Mouse (Mus musculus): ENCODE data around the gene Fars2. TPM values are rescaled to one million over a fixed set of nuclear protein-coding genes. Genes with fewer than 3 reads are reported as not detected.

The Fars2 gene
- total and polyA plus RNA-seq, 2 experiments from 2014 or later, result 54.8 to 78.9 TPM

- H3K4me2 ChIP-seq (ENCODE audit: low read depth, low read length), result no peak overlapping the region
- DNase-seq (ENCODE audit: low spot score) (peak; percentile 17), ATAC-seq (ENCODE audit: insufficient read depth, low read depth) (peak; percentile 38)
- 0 out of 2 replicates have a peak, but pooled peaks cover 12% of the 10 kb centered on the region for H3K4me1 ChIP-seq (ENCODE audit: control insufficient read depth, insufficient read depth)
- H3K9ac ChIP-seq (replicated peaks; ENCODE audit: low read depth, low read length), result no peak overlapping the region
- WGBS, result 39% methylated on average over 8 of the region's 8 CpGs
- no peak overlapping the region for H3K4me3 ChIP-seq (ENCODE audit: low read depth, low read length)
- no peaks in the 10 kb centered on the region for H3K36me3 ChIP-seq (replicated peaks; ENCODE audit: control insufficient read depth, insufficient read depth, low read length)
- no peaks in the 10 kb centered on the region; the same call in 1 of the 2 replicates for H3K9me3 ChIP-seq (replicated peaks; ENCODE audit: control insufficient read depth, low read length)
- no peak overlapping the region for H3K27ac ChIP-seq (ENCODE audit: low read depth)
- no peaks in the 10 kb centered on the region for H3K27me3 ChIP-seq (ENCODE audit: control insufficient read depth, insufficient read depth, low read length)
- TF ChIP-seq EP300 (IDR thresholded peaks at IDR 0.05; ENCODE audit: low read depth) (no peak), CTCF (IDR thresholded peaks at IDR 0.05; ENCODE audit: low read depth) (no peak)
Observed at GRCm38 (mm10) chr13:36528223-36528895, 411.1 kb downstream of the Fars2 start.

- Histone ChIP-seq H3K27ac (ENCODE audit: low read depth) (no peak overlapping the region), H3K4me1 (ENCODE audit: control insufficient read depth, insufficient read depth) (0 out of 2 replicates have a peak, but pooled peaks cover 12% of the 10 kb centered on the region), H3K4me2 (ENCODE audit: low read depth, low read length) (no peak overlapping the region), H3K36me3 (replicated peaks; ENCODE audit: control insufficient read depth, insufficient read depth, low read length) (no peaks in the 10 kb centered on the region), H3K9ac (replicated peaks; ENCODE audit: low read depth, low read length) (no peak overlapping the region), H3K4me3 (ENCODE audit: low read depth, low read length) (no peak overlapping the region), H3K27me3 (ENCODE audit: control insufficient read depth, insufficient read depth, low read length) (no peaks in the 10 kb centered on the region), H3K9me3 (replicated peaks; ENCODE audit: control insufficient read depth, low read length) (no peaks in the 10 kb centered on the region; the same call in 1 of the 2 replicates)
- no peak for TF ChIP-seq EP300 (IDR thresholded peaks at IDR 0.05; ENCODE audit: low read depth)
- TF ChIP-seq CTCF (IDR thresholded peaks at IDR 0.05; ENCODE audit: low read depth), result no peak
- ATAC-seq (ENCODE audit: insufficient read depth, low read depth), result no peak
- DNase-seq (ENCODE audit: low spot score), result no peak
- WGBS, result 79% methylated on average over 5 of the region's 5 CpGs
Observed at GRCm38 (mm10) chr13:36529467-36530039, 412.3 kb downstream of the Fars2 start.

GRCm38 (mm10) chr13:36530852-36531251, 413.6 kb downstream of the Fars2 start:
- H3K36me3 ChIP-seq (replicated peaks; ENCODE audit: control insufficient read depth, insufficient read depth, low read length), result no peaks in the 10 kb centered on the region
- WGBS, result 100% methylated on average over 1 of the region's 1 CpGs
- no peak overlapping the region for H3K4me2 ChIP-seq (ENCODE audit: low read depth, low read length)
- H3K9ac ChIP-seq (replicated peaks; ENCODE audit: low read depth, low read length), result no peak overlapping the region
- TF ChIP-seq EP300 (IDR thresholded peaks at IDR 0.05; ENCODE audit: low read depth), result no peak
- no peak for TF ChIP-seq CTCF (IDR thresholded peaks at IDR 0.05; ENCODE audit: low read depth)
- no peaks in the 10 kb centered on the region; the same call in 1 of the 2 replicates for H3K9me3 ChIP-seq (replicated peaks; ENCODE audit: control insufficient read depth, low read length)
- H3K27me3 ChIP-seq (ENCODE audit: control insufficient read depth, insufficient read depth, low read length), result no peaks in the 10 kb centered on the region
- H3K27ac ChIP-seq (ENCODE audit: low read depth), result no peak overlapping the region
- 0 out of 2 replicates have a peak, but pooled peaks cover 12% of the 10 kb centered on the region for H3K4me1 ChIP-seq (ENCODE audit: control insufficient read depth, insufficient read depth)
- DNase-seq (ENCODE audit: low spot score), result no peak
- no peak for ATAC-seq (ENCODE audit: insufficient read depth, low read depth)
- no peak overlapping the region for H3K4me3 ChIP-seq (ENCODE audit: low read depth, low read length)

GRCm38 (mm10) chr13:36531893-36532292, 414.7 kb downstream of the Fars2 start:
- Histone ChIP-seq H3K36me3 (replicated peaks; ENCODE audit: control insufficient read depth, insufficient read depth, low read length) (no peaks in the 10 kb centered on the region), H3K27ac (ENCODE audit: low read depth) (no peak overlapping the region), H3K27me3 (ENCODE audit: control insufficient read depth, insufficient read depth, low read length) (no peaks in the 10 kb centered on the region), H3K9ac (replicated peaks; ENCODE audit: low read depth, low read length) (no peak overlapping the region), H3K4me3 (ENCODE audit: low read depth, low read length) (no peak overlapping the region), H3K4me2 (ENCODE audit: low read depth, low read length) (no peak overlapping the region), H3K4me1 (ENCODE audit: control insufficient read depth, insufficient read depth) (0 out of 2 replicates have a peak, but pooled peaks cover 12% of the 10 kb centered on the region), H3K9me3 (replicated peaks; ENCODE audit: control insufficient read depth, low read length) (no peaks in the 10 kb centered on the region; the same call in 1 of the 2 replicates)
- TF ChIP-seq EP300 (IDR thresholded peaks at IDR 0.05; ENCODE audit: low read depth) (no peak), CTCF (IDR thresholded peaks at IDR 0.05; ENCODE audit: low read depth) (no peak)
- ATAC-seq (ENCODE audit: insufficient read depth, low read depth), result no peak
- WGBS, result 40% methylated on average over 3 of the region's 3 CpGs
- peak; percentile 20 for DNase-seq (ENCODE audit: low spot score)

- no peak for TF ChIP-seq CTCF (IDR thresholded peaks at IDR 0.05; ENCODE audit: low read depth)
- TF ChIP-seq EP300 (IDR thresholded peaks at IDR 0.05; ENCODE audit: low read depth), result no peak
- H3K9ac ChIP-seq (replicated peaks; ENCODE audit: low read depth, low read length), result no peak overlapping the region
- H3K27me3 ChIP-seq (ENCODE audit: control insufficient read depth, insufficient read depth, low read length), result no peaks in the 10 kb centered on the region
- H3K9me3 ChIP-seq (replicated peaks; ENCODE audit: control insufficient read depth, low read length), result no peaks in the 10 kb centered on the region; the same call in 1 of the 2 replicates
- no peak overlapping the region for H3K27ac ChIP-seq (ENCODE audit: low read depth)
- ATAC-seq (ENCODE audit: insufficient read depth, low read depth), result no peak
- H3K4me2 ChIP-seq (ENCODE audit: low read depth, low read length), result no peak overlapping the region
- 0 out of 2 replicates have a peak, but pooled peaks cover 12% of the 10 kb centered on the region for H3K4me1 ChIP-seq (ENCODE audit: control insufficient read depth, insufficient read depth)
- H3K4me3 ChIP-seq (ENCODE audit: low read depth, low read length), result no peak overlapping the region
- no peak for DNase-seq (ENCODE audit: low spot score)
- WGBS, result 87% methylated on average over 5 of the region's 5 CpGs
- no peaks in the 10 kb centered on the region for H3K36me3 ChIP-seq (replicated peaks; ENCODE audit: control insufficient read depth, insufficient read depth, low read length)
Observed at GRCm38 (mm10) chr13:36533071-36533470, 415.9 kb downstream of the Fars2 start.

Measured in heart, postnatal 0 days (tissue).